Mouse (Mus musculus) adrenal gland, postnatal 4 days (tissue): Measurements from ENCODE around the gene Prmt8. TPM values are rescaled to one million over a fixed set of nuclear protein-coding genes. Genes with fewer than 3 reads are reported as not detected.

Experiments
- DNase-seq, 2 experiments: peaks; one replicate each; pipeline ENCODE4 v3.0.0; 2021 to 2022; ENCODE audit warnings: low spot score in 2 of 2, mixed read lengths in 2 of 2
- long read RNA-seq, 2 experiments: library from polyadenylated mRNA; stranded (forward); transcript quantifications; one replicate each; pipeline ENCODE4 v2.0.0; 2021
- total RNA-seq, 2 experiments: library from RNA; stranded (reverse); gene quantifications; 2 replicates each; pipeline ENCODE4 v1.2.3; 2021

Gene Prmt8
- under 1 TPM in 1 of 2 experiments, not detected in 1; 0.42 TPM for total RNA-seq
- long read RNA-seq, experiment 1, partial matches to known transcripts: 0 of 1 reads
- long read RNA-seq, experiment 1, other reads (novel, unspliced or antisense): 0 of 1 reads
- long read RNA-seq, experiment 2: 0 reads

DNA sequence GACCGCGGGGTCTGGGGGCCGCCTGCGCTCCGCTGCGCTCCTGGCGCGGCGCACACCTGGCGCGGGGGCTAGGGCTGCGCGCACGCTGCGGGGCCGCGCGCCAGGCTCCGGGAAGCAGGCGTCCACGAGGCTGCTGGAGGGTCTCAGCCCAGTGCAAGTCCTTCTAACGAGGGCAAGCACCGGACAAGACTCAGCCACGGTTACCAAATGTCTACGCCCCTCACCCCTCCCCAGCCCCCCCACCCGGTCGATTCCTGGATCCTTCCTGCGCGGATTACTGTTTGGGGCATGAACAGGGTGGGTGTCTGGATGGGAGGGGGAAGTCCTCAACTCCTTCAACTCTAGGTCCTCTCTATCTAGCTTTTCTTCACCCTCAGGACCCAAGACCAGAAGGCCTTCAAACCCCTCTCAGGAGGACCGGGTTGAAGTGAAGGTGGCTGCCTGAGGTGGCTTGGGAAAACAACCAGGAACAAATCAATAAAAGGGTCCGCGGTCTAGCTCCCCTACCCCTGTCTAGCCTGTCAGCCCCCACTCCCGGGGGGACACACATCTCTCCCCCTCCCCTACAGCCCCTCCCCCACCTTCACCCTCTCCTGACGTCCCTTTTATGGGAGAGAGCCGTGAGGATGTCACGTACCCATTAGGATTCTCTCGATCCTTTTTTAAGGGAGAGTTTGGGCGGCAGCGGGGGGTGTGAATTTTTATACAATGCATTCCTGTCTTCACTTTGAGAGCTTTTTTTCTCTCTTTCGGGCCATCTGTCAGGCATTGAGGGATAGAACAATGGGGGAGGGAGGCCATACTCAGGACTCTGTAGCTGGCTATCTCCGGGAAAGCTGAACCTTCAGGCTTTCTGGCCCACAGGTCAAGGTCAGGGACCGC lies at the start of gene Prmt8:
Gene Prmt8 (minus strand): TSS at position 198 of the 882 bp plus-strand sequence.
- DNase-seq: no peak

DNA sequence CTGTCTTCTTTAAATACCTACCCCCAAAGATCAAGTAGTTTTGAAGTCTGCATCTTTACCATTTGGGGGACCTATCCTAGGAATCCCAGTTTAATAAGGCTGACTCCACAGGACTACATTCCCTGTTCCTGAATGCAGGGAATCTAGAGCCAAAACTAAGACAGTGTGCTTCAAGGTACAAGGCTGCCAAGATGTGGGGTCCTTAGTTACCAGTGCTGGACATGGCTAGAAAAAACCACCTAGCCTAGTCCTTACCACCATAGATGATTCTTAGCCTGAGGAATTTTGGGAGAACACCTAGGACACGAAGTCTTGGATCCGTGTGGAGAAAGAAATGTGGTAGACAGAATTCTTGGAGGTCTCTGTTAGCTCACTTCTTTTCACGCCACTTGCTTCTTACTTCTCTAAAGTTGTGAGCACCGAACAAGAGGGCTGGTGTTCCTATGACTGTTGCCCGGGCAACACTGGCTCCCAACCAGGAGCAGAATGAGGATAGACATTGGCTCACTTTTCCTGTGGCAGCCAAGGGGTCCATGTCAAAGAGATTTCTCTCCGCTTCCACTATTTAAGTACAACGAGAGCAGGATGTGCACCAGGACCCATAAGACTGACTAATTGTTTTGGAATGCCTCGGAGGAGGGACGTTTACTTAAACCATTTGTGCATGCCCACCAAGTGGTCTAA lies 33.9 kb upstream of the Prmt8 start:
- no peak for DNase-seq

DNA sequence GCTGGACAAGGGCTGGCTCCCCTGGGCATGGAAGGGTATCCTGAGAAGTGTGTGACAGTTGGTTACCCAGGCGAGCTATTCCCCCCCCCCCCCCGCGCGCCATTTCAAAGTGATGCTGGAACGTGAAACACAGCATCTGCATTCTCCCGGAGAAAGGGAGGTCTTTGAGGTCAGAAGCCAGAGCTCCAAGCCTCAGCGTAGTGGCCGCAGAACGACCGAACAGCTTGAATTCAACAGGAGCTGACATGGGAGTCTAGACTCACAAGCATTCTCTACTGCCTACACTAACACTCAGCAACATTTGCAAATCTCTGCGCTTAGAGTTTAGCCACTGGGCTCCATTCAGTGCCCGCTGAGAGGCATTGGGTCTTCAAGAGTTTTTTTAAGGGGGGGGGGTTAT lies 32.9 kb upstream of the Prmt8 start:
- no peak for DNase-seq

DNA sequence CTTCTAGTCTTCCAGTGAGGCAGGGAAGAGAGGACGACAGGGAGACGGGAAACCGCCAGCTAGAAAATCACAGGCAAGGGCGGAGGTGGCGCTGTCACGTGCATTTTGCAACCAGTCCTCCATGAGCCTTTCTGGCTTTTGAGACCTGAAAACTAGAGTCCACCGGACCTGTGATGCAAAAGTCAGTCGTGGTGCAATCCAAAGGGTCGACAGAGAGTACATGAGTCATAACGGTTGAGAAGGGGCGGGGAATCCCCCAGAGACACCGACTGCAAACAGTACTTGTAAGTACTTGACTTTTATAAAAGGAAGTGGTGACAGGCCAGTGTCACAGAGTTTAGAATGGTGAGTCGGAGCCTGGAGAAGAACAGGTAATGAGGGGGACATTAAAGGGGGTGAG lies 20.8 kb upstream of the Prmt8 start:
- no peak for DNase-seq

DNA sequence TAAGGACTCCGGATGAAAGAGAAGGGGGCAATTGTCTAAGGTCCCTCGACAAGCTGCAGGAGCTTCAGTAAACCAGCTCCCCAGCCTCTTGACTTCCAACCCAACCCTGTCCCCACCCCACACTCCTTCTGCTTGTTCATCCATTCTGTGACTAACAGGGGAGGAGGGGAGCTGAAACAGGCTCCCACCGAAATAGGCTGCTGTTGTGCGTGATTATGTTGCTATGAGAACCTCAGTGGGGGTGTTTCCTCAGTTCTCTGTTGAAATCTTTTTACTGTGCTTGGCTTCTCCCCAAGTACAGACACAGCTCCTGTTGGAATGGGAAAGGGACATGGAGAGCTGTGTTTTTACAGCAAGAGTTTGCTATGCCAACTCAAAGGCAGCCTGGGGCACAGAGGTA lies 1.5 kb upstream of the Prmt8 start:
- DNase-seq: no peak

DNA sequence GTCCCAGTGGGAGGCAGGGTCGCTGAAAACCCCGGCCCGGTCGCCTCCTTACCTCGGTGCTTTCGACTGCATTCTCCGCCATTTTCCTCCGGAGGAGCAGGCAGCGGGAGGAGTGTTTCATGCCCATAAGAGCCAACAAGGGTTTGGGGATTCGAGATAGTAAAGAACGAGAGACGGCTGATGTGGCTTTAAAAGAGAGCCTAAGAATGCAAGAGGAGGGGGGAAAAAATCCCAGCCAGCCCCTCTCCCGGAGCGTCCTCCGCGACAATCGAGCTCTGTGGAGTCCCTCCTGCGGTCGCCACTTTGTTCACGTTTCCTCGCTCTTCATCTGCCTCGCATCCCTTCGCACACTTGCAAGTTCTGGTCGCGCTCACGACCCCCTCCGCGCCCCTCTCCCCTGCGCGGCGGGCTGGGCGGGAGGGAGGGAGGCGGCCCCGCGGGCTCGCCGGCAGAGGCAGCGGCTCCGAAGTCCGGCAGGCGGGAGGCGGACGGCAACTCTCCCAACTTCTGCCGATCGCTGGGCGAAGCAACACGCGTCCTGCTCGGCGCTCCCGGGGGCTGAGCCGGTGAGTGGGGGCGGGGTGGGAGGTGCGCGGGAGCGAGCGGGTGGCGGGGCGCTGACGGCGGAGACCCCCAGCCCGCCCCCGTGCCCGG lies 524 bp downstream of the Prmt8 start:
- no peak for DNase-seq

DNA sequence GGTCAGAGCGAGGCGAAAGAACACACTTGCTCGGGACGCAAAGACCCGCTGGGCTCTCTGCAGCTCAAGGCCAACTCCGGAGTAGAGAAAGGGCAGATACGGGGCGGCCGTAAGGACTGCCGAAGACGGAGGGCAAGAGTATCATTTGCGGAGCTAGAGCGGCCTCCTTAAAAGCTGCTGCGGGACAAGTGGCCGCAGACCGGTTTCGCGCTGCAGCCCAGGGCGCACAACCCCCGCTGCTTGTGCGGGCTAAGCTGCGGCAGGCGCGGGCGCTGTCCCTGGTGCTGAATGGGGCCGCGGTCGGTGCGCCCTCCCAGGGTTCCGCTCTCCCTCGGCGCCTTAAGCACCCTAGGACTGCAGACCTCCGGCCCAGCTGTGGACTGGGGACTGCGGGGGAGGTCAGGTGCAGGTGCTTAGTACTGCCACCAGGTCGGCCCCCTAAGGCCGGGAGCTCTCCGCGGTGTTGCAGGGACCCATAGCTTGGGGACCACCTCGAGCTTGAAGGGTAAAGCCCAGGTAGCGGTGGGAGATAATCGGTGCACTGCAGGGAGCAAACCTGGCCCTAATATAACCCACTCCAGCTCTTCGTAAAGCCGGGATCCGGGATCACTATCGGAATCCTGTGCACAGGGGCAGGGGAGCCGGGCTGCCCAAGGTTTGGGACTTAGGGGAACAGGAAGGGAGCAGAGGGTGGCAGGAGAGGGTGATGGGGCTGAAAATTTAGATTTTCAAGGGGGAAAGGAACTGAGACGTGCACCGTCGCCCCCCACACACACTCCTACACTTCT lies 1.4 kb downstream of the Prmt8 start:
- peak; percentile 23 to 45 for DNase-seq

DNA sequence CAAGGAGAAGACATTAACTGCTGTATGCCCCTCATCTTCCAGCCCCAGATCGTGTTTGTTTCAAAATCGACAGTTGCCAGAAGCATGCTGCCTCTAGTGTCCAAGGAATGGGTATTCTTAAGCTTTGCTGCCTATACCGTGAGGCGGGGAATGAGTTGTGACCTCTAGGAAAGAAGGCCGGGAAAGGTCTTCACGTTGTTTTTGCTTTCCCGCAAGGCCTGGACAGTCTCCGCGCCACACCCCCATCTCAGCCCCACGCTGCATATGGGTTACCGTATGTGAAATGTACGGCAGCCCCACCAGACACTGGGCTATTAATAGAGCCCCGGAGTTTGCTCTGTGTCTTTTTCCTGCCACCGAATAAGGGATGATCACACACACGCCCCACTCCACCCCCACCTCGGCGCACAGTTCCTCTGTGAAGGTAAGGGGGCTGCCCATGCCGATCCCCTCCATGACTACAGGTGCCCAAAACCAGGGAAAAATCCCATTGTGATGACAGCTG lies 2.0 kb downstream of the Prmt8 start:
- no peak for DNase-seq

DNA sequence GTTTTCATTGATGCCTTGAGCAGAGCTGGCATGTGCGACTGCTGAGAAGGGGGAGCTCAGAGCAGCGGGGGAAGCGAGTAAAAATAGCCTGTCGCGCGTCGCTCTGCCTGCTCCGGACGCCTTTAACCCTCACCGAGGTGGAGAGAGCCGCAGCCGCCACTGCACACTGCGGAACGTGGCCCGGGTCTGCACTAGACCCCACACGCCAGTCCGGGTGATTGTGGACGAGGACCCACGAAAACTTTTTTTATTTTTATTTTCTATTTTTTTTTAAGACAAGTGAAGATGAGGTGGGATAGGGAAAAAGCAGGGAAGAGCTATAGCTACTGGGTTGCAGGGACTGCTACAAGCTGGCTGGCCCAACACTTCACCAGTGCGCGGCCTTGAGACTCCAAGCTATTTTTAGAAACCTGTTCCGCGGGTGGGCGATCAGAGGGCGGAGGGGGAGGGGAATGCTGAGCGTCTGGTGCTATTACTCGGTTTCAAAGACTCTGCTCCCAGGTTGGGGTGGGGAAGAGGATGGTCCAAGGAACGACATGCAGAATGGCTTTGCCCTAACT lies 2.6 kb downstream of the Prmt8 start:
- DNase-seq: no peak

DNA sequence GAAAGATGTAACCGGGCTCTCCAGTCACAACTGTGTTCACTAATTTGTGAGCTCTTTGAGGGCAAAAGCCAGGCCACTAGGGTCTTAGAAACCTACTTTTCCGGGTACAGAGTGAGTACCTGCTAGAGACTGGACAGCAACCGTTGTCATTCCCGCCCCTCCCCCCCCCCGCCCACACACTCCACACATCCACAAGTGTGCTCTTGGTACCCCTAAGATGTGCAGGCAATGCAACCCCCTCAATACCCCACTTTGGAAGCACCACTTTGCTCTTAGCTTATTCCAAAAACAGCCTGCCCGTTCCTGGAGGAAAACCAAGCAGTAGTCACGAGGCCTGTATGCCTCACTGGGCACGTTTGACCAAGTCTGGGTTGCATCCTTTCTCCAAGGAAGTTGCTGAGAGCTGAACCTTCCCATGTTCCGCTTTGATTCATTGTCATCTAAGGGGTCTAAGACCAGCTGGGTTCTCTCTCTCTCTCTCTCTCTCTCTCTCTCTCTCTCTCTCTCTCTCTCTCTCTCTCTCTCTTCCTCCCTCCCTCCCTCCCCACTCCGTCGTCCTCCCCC lies 3.1 kb downstream of the Prmt8 start:
- no peak for DNase-seq

DNA sequence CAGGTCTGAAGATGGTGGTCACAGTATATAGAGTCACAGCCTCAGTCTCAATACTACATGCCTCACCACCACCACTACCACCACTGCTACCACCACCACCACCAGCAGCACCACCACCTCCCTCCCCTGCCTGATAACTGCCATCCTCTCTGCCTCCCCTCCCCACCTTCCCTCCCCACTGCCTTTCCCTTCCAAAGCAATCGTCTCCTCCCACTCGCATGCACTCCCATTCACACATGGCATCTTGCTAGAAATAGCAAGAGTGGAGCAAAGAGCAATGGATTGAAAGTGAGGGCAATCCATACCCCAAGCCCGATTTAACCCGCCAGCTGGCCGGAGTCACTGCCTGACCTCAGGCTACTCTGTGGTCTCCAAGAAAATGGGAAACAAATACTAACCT lies 3.7 kb downstream of the Prmt8 start:
- DNase-seq: no peak

DNA sequence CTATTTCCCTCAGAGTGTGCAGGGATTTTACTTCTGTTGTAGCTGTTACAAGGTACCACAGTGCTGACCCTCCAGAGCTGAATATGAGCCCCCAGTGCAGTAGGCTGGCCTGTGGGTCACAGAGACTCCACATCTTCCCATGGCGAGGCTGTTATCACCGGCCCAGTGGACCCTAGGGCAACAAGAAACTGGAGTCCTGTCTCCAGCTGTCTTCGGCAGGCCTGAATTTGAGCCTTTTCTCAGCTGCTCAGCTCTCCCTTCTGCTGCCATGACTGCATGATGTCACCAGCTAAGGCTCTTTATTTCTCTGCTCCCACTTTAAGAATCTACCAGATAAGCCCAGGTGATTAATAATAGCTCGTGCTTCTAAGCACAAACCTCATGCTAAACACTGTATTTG lies 11.0 kb downstream of the Prmt8 start:
- no peak for DNase-seq

DNA sequence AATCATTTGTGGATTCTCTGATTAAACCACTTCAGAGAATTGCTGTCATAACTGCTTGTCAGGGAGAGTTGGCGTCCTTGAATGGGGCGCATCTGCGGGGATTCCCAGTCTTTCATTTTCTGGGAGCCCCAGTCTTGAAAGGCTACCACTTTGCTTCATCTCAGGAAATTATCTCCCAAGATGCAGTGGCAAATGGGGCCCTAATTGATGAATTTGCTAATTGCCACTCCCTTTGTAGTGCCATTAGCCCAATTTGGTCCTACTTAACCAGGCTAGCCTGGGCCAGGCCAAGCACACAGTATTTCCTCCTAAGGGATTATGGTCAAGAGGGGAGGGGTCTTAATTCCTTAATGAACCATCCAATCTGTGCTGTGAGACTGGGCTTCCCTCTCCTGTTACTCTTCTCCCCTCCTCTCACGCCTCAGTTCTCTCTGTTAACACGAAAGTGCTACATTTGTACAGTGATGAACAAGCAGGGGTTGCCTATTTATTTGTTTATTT lies 11.6 kb downstream of the Prmt8 start:
- DNase-seq: no peak

DNA sequence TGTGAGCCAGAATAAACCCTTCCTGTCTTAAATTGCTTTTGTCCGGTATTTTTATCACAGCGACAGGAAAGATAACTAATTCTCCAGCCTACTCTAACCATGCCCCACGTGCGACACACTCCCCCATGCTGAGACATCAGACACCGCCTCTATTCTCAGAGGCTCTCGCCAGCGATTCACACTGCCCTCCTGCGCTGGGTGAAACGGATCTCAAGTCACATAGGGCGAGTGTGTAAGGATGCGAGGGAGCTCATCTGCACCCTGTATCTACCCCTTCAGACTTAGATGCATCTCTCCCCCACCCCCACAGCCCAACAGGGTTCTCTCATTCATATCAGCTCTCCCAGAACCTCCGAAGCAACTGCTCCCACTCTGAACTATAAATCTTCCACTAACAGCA lies 12.4 kb downstream of the Prmt8 start:
- DNase-seq: no peak

DNA sequence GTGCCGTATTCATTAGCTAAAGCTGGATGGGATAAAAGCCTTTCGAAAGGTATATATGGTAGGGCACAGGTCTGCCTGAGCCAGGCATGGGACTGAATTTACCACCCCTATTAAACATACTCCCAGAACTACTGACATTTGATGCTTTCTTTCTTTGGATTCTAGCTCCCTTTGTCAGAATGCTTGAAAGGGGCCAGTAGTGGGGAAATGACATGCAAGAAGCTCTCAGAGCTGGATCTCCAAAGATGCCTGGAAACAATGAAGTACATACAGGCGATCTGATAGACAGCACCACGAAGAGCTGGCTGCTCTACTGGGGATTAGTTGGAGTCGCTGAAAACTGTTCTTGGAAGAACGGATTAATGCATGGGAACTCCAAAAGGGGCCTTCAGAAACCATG lies 16.0 kb downstream of the Prmt8 start:
- no peak for DNase-seq

DNA sequence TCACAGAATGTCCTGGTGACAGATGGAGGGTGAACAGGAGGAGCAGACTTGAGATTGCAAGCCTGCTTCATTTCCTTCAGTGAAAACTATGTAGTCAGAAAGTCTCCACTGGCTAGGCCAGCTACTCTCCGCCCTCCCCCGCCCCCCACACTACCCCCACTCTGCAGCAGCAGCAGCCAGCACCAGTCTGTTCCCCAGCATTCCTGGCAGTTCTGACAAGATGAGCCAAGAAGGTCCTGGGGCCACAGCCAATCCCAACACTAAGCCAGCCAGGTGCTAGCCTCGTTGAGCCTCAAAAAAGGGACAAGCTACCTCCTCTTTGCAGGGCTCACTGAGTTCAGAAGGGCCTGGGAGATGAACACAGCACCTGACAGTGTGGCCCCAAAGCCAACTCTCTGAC lies 16.6 kb downstream of the Prmt8 start:
- no peak for DNase-seq

DNA sequence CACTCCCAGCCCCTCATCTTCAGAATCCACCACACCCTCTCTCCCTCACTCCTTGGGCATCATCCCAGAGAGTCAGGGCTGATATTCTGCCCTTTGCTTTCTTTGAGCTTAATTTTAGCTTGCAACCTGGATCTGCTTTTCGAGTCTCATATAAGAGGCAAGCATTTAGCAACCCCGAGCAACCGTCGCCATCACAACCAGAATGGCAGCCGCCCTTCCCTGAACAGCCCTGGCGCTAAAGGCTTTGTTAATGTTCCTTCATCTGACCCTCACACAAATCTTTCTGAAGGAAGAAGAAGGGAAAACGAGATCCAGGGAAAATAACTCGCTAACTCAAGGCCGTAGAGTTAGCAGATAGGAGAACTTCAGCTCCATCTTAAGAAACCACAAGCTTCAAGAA lies 17.8 kb downstream of the Prmt8 start:
- DNase-seq: no peak

DNA sequence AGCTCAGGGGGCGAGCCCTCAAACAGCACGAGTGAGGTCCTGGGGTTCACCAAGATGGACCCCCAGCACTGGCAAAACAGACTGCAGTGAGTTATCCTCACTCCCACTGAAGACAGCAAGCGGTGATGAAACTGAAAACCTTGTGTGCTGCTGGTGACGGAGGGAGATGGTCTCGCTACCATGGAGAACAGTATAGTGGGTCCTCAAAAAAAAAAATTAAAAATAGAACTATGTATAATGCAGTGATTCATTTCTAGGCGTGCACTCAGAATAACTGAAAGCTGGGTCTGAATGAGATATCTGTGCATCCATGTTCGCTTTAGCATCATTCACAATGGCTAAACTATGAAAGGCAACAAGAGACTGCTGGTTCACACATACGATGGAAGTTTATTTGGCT lies 20.5 kb downstream of the Prmt8 start:
- no peak for DNase-seq

DNA sequence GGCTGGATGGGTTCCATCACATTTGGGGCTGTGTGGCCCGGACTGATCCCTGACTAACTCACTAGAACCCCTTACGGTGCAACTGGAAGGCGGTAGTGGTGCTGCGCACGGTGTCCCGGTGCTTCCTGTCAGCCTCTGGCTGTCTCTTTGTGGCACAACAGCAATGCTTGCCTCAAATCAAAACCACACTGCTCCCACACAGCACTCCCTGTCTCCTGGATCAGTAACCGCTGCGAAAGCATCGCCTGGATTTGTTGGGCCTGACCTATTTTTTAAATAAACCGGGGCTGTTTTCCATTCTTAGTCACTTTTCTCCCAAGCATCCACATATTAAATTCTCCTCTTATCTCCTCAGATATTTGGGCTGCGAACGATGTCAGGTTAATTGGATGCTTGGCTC lies 27.0 kb downstream of the Prmt8 start:
- no peak for DNase-seq

DNA sequence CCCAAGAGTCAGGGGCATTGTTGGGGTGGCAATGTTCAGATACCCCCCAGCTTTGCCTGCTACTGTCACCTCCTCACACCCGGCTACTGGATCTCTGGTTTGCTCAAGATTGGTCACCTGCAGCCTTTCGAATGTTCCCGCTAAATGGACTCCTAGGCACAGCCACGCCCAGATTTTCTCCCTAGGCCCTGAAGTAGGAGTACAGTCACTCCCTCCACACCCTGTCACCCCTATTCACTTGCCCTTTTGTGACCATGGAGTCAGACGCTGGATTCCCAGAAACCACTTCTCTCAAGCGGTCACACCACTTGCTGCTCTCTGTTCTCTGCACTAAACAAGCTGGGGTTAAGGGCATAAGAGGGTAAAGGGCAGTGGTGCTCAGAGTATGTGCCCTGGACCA lies 28.1 kb downstream of the Prmt8 start:
- no peak for DNase-seq
